Comparison of ENCODE assay signal across 8 mouse cellular contexts in genomic region chr11:19919785-19920671, GRCm38 (mm10). TPM values are rescaled to one million over a fixed set of nuclear protein-coding genes. Genes with fewer than 3 reads are reported as not detected.
A peak's percentile ranks its signal among the peaks of the same experiment; 100 is the strongest.
DNase-seq lines count a peak whose midpoint lies in the region; ATAC-seq and TF ChIP-seq lines count a peak whose summit lies in the region.

No protein-coding gene starts in this region.

- ATAC-seq in megakaryocyte progenitor cell, adult 5-6 weeks (replicated peaks; ENCODE audit: poor library complexity), result peak; percentile 60

- no peaks in the 10 kb centered on the region for H3K4me1 ChIP-seq in cortical plate, adult 2 months (ENCODE audit: control insufficient read depth, insufficient read depth, low read length)

- intact Hi-C loops in left cerebral cortex, postnatal 14 days (cut with DNase I), result loop anchor here (5.0 to 10.0 kb wide), 2 partner anchors 147 to 285 kb away; partner anchors contain the start of gene Rab1a

- H3K27ac ChIP-seq in cortical plate, adult 2 months (ENCODE audit: insufficient read depth, low read length), result peak overlapping the region; percentile 27

- no peak for TF ChIP-seq POLR2A in cortical plate, adult 2 months (IDR thresholded peaks at IDR 0.05; ENCODE audit: extremely low read depth, insufficient read depth, low read length)

- peak; percentile 30; the same call in 1 of the 2 replicates for TF ChIP-seq CTCF in cortical plate, adult 2 months (IDR thresholded peaks at IDR 0.05; ENCODE audit: extremely low read depth, insufficient read depth, low read length)

- peak overlapping the region; percentile 52 for H3K4me3 ChIP-seq in cortical plate, adult 2 months (ENCODE audit: insufficient read depth, low read length)

- peak; percentile 89 to 97 for DNase-seq in adrenal gland, adult (ENCODE audit: inconsistent age in 2 of 2, low spot score in 1 of 2)
- DNase-seq in gastrocnemius, postnatal 10 days, result peak; percentile 84
- DNase-seq in induced T-regulatory cell, adult 2 months (ENCODE audit: low read depth), result peak; percentile 86
- peak; percentile 81 to 82 for DNase-seq in left cerebral cortex, postnatal 14 days (ENCODE audit: low spot score in 2 of 2)
- peak; percentile 90 to 92 for DNase-seq in right cerebral cortex, postnatal 10 days (ENCODE audit: low spot score in 2 of 2)
- peak; percentile 87 for DNase-seq in urinary bladder, postnatal 14 days (ENCODE audit: low spot score)

RNA-seq across cellular contexts. Expression of gene Spred2, which starts 4.1 kb away (rescaled TPM):
- 42.0 and 43.0 TPM in 2 replicates for polyA plus RNA-seq in cortical plate, adult 2 months (2012; rRNA removed)
- total RNA-seq in gastrocnemius, postnatal 10 days (2021), result 10 to 100 TPM; 17.3 to 19.4 TPM
- total RNA-seq in left cerebral cortex, postnatal 14 days (2021), result 10 to 100 TPM; 84.3 to 85.1 TPM
- total RNA-seq in megakaryocyte progenitor cell, adult 5-6 weeks (2015), result 16.9 and 20.7 TPM in 2 replicates
- 4.4 and 5.0 TPM in 2 replicates for total RNA-seq in megakaryocyte progenitor cell, adult 5-6 weeks (2017)

Comparison
In these comparisons a context has a peak if more than half of its experiments do, and no peak if none do; other contexts are left out.
1. Peak in every context shown above with its lines: DNase-seq, ATAC-seq, H3K4me3 ChIP-seq and H3K27ac ChIP-seq.